Mouse (Mus musculus): ENCODE data around the gene Rcn1. TPM values are rescaled to one million over a fixed set of nuclear protein-coding genes. Genes with fewer than 3 reads are reported as not detected.
A peak's percentile ranks its signal among the peaks of the same experiment; 100 is the strongest.

The Rcn1 gene
- polyA plus RNA-seq, 1 experiment from 2014 or later, result 42.8 TPM

- 57% methylated on average over 6 of the region's 6 CpGs for WGBS
- Histone ChIP-seq H3K9me3 (ENCODE audit: control insufficient read depth, low read length) (no peaks in the 10 kb centered on the region), H3K4me3 (replicated peaks; ENCODE audit: low read depth, low read length) (no peak overlapping the region), H3K9ac (replicated peaks; ENCODE audit: low read length) (no peak overlapping the region), H3K36me3 (ENCODE audit: control insufficient read depth, insufficient read depth, low read length) (no peaks in the 10 kb centered on the region), H3K4me2 (ENCODE audit: low read length) (no peak overlapping the region), H3K27ac (replicated peaks; ENCODE audit: low read depth, low read length) (no peak overlapping the region), H3K27me3 (ENCODE audit: control insufficient read depth, insufficient read depth, low read length) (no peaks in the 10 kb centered on the region), H3K4me1 (ENCODE audit: control insufficient read depth, insufficient read depth, low read length) (no peaks in the 10 kb centered on the region)
- DNase-seq (no peak), ATAC-seq (ENCODE audit: low FRiP score, low TSS enrichment) (no peak)
Measured at GRCm38 (mm10) chr2:105348886-105349285, 50.2 kb downstream of the Rcn1 start.

- ATAC-seq (ENCODE audit: low FRiP score, low TSS enrichment) (no peak), DNase-seq (peak; percentile 58)
- Histone ChIP-seq H3K36me3 (ENCODE audit: control insufficient read depth, insufficient read depth, low read length) (no peaks in the 10 kb centered on the region), H3K4me2 (ENCODE audit: low read length) (no peak overlapping the region), H3K9ac (replicated peaks; ENCODE audit: low read length) (no peak overlapping the region), H3K9me3 (ENCODE audit: control insufficient read depth, low read length) (no peaks in the 10 kb centered on the region), H3K27me3 (ENCODE audit: control insufficient read depth, insufficient read depth, low read length) (no peaks in the 10 kb centered on the region; the same call in 1 of the 2 replicates), H3K4me3 (replicated peaks; ENCODE audit: low read depth, low read length) (no peak overlapping the region), H3K27ac (replicated peaks; ENCODE audit: low read depth, low read length) (no peak overlapping the region), H3K4me1 (ENCODE audit: control insufficient read depth, insufficient read depth, low read length) (peaks cover 8% of the 10 kb centered on the region; the same call in 1 of the 2 replicates)
- WGBS, result 62% methylated on average over 3 of the region's 3 CpGs
Measured at GRCm38 (mm10) chr2:105339993-105340392, 59.1 kb downstream of the Rcn1 start.

DNA sequence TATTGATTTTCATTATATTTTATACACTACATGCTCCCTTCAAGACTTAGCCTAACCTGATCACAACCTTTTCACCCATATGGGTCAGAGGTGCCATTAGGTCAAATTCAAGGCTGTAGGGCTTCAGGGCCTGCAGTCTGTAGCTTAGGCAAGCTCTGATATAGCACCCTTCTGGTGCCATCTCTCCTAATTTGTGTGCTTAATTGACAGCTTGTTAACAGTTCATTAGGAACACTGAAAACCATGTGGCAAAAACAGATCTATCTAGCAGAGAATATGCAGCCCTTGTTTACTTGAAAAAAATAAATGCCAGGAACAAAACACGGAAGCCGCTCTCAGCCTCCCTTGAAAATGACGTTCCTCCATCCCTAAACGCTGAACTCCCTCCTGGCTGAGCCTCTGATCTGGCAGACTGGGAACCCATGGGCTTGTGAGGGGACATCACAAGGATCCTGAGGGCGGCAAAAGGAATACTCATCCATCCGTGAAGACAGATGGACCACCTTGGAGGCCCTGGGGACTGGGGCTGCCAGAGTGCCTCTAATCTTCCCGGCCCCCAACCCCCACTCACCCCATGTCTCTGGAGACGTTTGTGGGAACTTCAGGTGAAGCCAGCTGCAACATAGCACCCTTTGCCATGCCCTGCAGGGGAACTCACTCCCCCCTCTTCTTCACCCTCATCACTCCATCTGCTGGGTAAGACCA lies 61.8 kb downstream of the Rcn1 start:
- DNase-seq (no peak), ATAC-seq (ENCODE audit: low FRiP score, low TSS enrichment) (no peak)
- no peak overlapping the region for H3K27ac ChIP-seq (replicated peaks; ENCODE audit: low read depth, low read length)
- no peaks in the 10 kb centered on the region for H3K9me3 ChIP-seq (ENCODE audit: control insufficient read depth, low read length)
- peaks cover 11% of the 10 kb centered on the region; the same call in 1 of the 2 replicates for H3K4me1 ChIP-seq (ENCODE audit: control insufficient read depth, insufficient read depth, low read length)
- no peaks in the 10 kb centered on the region; the same call in 1 of the 2 replicates for H3K27me3 ChIP-seq (ENCODE audit: control insufficient read depth, insufficient read depth, low read length)
- H3K4me2 ChIP-seq (ENCODE audit: low read length), result no peak overlapping the region
- H3K9ac ChIP-seq (replicated peaks; ENCODE audit: low read length), result no peak overlapping the region
- 35% methylated on average over 8 of the region's 8 CpGs for WGBS
- H3K36me3 ChIP-seq (ENCODE audit: control insufficient read depth, insufficient read depth, low read length), result no peaks in the 10 kb centered on the region
- no peak overlapping the region for H3K4me3 ChIP-seq (replicated peaks; ENCODE audit: low read depth, low read length)

DNA sequence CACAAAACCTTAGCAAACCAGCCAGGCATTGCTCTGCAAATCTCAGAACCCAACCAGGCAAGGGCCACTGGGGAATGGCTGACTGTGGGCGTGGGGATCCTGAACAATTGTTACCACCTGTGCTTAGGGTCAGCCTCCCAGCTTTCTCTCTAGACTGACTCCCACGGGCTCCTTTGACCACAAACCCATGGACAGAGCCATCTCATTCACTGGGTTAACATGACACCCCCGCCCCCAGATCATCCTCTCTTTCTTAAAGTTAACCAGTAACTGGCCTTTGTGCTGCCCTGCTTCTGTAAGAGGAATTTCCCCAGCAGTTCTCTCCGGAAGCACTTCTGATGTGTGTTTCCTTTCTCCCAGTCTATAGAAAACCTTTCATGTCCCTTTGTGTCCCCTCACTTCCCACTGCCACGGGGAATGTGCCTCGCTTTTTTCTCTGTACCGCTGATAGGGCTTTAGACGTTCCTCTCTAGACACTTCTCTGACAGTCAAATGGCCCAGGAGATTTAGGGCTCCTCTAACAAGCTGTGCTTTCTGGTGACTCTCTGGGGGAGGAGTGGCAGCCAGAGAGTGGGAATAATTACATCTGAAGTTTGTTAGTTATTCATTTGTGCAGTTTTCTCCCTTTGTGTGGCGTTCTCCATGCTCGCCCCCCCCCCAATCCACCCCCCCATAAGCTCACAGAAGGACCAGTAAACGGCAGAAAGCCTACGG lies 62.6 kb downstream of the Rcn1 start:
- no peak overlapping the region for H3K4me2 ChIP-seq (ENCODE audit: low read length)
- no peak overlapping the region for H3K27ac ChIP-seq (replicated peaks; ENCODE audit: low read depth, low read length)
- ATAC-seq (ENCODE audit: low FRiP score, low TSS enrichment) (no peak), DNase-seq (no peak)
- no peaks in the 10 kb centered on the region for H3K36me3 ChIP-seq (ENCODE audit: control insufficient read depth, insufficient read depth, low read length)
- no peak overlapping the region for H3K4me3 ChIP-seq (replicated peaks; ENCODE audit: low read depth, low read length)
- WGBS, result 16% methylated on average over 12 of the region's 12 CpGs
- no peaks in the 10 kb centered on the region for H3K9me3 ChIP-seq (ENCODE audit: control insufficient read depth, low read length)
- H3K27me3 ChIP-seq (ENCODE audit: control insufficient read depth, insufficient read depth, low read length), result no peaks in the 10 kb centered on the region; the same call in 1 of the 2 replicates
- H3K4me1 ChIP-seq (ENCODE audit: control insufficient read depth, insufficient read depth, low read length), result peaks cover 11% of the 10 kb centered on the region; the same call in 1 of the 2 replicates
- no peak overlapping the region for H3K9ac ChIP-seq (replicated peaks; ENCODE audit: low read length)

Other genes starting within 250 kb of the Rcn1 start
- not detected in 2 replicates for gene Them7, start 175.0 kb downstream of the Rcn1 start, polyA plus RNA-seq (2014; fragmentation: Nextera tagmentation; extraction: Ambion mirVana)